Mouse (Mus musculus): ENCODE data around the gene Spen. TPM values are rescaled to one million over a fixed set of nuclear protein-coding genes. Genes with fewer than 3 reads are reported as not detected.
A peak's percentile ranks its signal among the peaks of the same experiment; 100 is the strongest.
"Not testable (repeated sequence)": the region's sequence is repeated elsewhere in the genome, so short reads cannot be mapped to it uniquely, and the experiment has no call there.

The Spen gene
- polyA plus RNA-seq, 1 experiment from 2014 or later: 5.7 TPM

DNA sequence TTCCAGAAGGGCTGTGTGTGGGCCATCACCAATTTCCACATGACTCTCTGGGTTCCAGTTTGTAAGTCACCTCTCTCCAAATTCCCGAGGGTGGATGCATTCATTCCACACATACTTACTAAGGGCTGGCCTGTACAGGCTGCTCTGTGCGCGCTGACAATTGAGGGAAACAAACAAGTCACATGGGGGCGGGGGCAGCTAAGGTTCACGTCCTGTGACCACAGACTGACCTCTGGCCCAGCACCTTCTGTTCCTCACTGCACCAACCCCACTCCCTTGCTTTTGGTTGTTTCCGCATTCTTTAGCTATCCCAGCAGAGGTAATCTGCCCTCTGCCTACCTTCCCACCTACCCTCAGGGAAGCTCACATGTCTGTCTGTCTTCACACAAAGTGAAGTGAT is 31.6 kb upstream of the Spen start:
- H3K9ac ChIP-seq (replicated peaks; ENCODE audit: low read depth): no peak overlapping the region
- WGBS: 42% methylated on average over 6 of the region's 6 CpGs
- no peaks in the 10 kb centered on the region for H3K27me3 ChIP-seq (replicated peaks; ENCODE audit: insufficient read depth, low read length)
- H3K4me1 ChIP-seq (ENCODE audit: insufficient read depth, low read depth, low read length): peaks cover 14% of the 10 kb centered on the region
- H3K4me3 ChIP-seq (ENCODE audit: low read depth, low read length): no peak overlapping the region
- no peaks in the 10 kb centered on the region for H3K9me3 ChIP-seq (ENCODE audit: low read length)
- ATAC-seq: peak; percentile 40
- no peak overlapping the region for H3K4me2 ChIP-seq (replicated peaks; ENCODE audit: low read depth, low read length)
- peak; percentile 82 for DNase-seq (ENCODE audit: low spot score)
- peak; percentile 96 for TF ChIP-seq EP300 (IDR thresholded peaks at IDR 0.05)
- no peak for TF ChIP-seq CTCF (IDR thresholded peaks at IDR 0.05)
- H3K27ac ChIP-seq (ENCODE audit: low read length): 0 out of 2 replicates have a peak overlapping the region, but pooled peaks have one; percentile 7
- H3K36me3 ChIP-seq (ENCODE audit: insufficient read depth, low read length): no peaks in the 10 kb centered on the region

DNA sequence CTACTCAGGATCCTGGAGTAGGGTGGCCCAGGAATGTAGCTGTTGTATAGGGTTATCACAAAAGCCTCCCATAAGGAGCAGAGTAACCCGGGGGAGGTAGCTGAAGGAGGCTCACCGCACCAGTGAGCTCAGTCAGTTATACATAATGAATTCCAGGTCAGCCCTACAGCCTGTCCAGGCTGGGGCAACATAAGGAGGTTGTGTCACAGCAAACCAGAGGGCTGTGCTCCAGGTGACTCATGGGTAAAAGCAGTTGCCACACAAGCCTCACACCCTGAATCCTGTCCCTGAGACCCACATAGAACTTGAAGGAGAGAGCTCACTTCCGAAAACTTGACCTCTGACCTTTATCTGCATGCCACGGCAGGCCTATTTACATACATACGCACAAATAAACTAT is 30.6 kb upstream of the Spen start:
- ATAC-seq (no peak), DNase-seq (ENCODE audit: low spot score) (peak; percentile 42)
- Histone ChIP-seq H3K27ac (ENCODE audit: low read length) (no peak overlapping the region), H3K9me3 (ENCODE audit: low read length) (no peaks in the 10 kb centered on the region), H3K36me3 (ENCODE audit: insufficient read depth, low read length) (no peaks in the 10 kb centered on the region), H3K4me1 (ENCODE audit: insufficient read depth, low read depth, low read length) (peaks cover 8% of the 10 kb centered on the region), H3K9ac (replicated peaks; ENCODE audit: low read depth) (no peak overlapping the region), H3K27me3 (replicated peaks; ENCODE audit: insufficient read depth, low read length) (no peaks in the 10 kb centered on the region), H3K4me2 (replicated peaks; ENCODE audit: low read depth, low read length) (no peak overlapping the region), H3K4me3 (ENCODE audit: low read depth, low read length) (no peak overlapping the region)
- no peak for TF ChIP-seq EP300 (IDR thresholded peaks at IDR 0.05)
- no peak for TF ChIP-seq CTCF (IDR thresholded peaks at IDR 0.05)
- WGBS: 70% methylated on average over 5 of the region's 5 CpGs

DNA sequence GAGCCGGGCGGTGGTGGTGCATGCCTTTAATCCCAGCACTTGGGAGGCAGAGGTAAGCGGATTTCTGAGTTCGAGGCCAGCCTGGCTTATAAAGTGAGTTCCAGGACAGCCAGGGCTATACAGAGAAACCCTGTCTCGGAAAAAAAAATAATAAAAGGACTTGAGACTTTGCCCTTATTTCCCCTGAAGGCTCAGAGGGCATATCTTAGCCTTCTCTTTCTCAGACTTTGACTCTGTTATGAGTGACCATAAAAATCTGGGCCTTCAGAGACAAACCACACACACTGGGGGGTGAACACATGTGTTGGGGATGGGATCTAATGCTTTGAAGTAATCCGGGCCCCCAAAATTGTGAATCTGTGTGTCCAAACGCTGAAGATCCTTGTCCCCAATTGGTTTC is 28.8 kb upstream of the Spen start:
- not testable (repeated sequence) for ATAC-seq; H3K27ac ChIP-seq (ENCODE audit: low read length); DNase-seq (ENCODE audit: low spot score); H3K36me3 ChIP-seq (ENCODE audit: insufficient read depth, low read length); H3K27me3 ChIP-seq (replicated peaks; ENCODE audit: insufficient read depth, low read length); H3K4me3 ChIP-seq (ENCODE audit: low read depth, low read length); H3K4me2 ChIP-seq (replicated peaks; ENCODE audit: low read depth, low read length); H3K9me3 ChIP-seq (ENCODE audit: low read length); H3K9ac ChIP-seq (replicated peaks; ENCODE audit: low read depth); H3K4me1 ChIP-seq (ENCODE audit: insufficient read depth, low read depth, low read length)
- 88% methylated on average over 7 of the region's 7 CpGs for WGBS

DNA sequence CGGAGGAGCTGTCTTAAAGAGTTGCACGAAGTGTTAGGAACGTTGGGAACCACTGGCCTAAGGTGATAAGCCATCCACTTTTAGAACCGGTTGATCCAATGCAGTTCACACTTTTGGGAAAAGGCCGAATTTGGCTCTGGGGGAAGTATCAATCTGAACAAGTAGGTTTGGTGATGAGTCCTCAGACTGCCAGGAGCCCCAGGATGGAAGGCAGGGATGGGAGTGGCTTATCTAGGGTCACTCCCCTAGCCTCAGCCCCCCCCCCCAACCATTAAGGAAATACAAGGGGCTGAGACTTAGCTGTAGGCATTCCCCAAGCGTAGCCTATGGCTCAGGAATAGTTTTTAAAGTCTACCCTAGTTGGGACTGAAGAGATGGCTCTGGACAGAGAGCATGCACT is 27.8 kb upstream of the Spen start:
- Histone ChIP-seq H3K27me3 (replicated peaks; ENCODE audit: insufficient read depth, low read length) (no peaks in the 10 kb centered on the region), H3K27ac (ENCODE audit: low read length) (no peak overlapping the region), H3K4me2 (replicated peaks; ENCODE audit: low read depth, low read length) (no peak overlapping the region), H3K4me3 (ENCODE audit: low read depth, low read length) (no peak overlapping the region), H3K36me3 (ENCODE audit: insufficient read depth, low read length) (no peaks in the 10 kb centered on the region), H3K4me1 (ENCODE audit: insufficient read depth, low read depth, low read length) (no peaks in the 10 kb centered on the region), H3K9ac (replicated peaks; ENCODE audit: low read depth) (no peak overlapping the region), H3K9me3 (ENCODE audit: low read length) (no peaks in the 10 kb centered on the region)
- WGBS: 89% methylated on average over 6 of the region's 6 CpGs
- ATAC-seq (no peak), DNase-seq (ENCODE audit: low spot score) (no peak)
- TF ChIP-seq CTCF (IDR thresholded peaks at IDR 0.05): no peak
- TF ChIP-seq EP300 (IDR thresholded peaks at IDR 0.05): no peak

DNA sequence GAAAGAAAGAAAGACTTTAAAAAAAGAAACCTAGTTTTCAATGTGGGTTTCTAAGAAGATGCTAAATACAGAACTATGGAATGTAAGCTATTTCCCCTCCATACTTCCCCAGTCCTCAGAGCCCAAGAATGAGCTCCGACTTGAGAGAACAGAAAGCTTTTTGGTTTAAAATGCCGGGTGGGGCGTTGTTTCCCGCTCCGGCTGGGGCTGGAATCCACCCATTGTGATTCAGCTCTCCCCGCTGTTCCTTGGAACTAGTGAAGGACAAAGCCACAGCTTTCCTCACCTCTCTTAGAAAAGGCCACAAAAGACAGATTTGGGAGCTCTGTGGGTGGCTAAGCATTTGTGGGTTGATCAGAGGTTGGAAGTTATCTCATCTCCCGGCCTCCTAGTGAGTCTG is 26.9 kb upstream of the Spen start:
- peak; percentile 40 for DNase-seq (ENCODE audit: low spot score)
- Histone ChIP-seq H3K4me3 (ENCODE audit: low read depth, low read length) (no peak overlapping the region), H3K4me1 (ENCODE audit: insufficient read depth, low read depth, low read length) (no peaks in the 10 kb centered on the region), H3K36me3 (ENCODE audit: insufficient read depth, low read length) (no peaks in the 10 kb centered on the region), H3K27me3 (replicated peaks; ENCODE audit: insufficient read depth, low read length) (no peaks in the 10 kb centered on the region), H3K9ac (replicated peaks; ENCODE audit: low read depth) (no peak overlapping the region), H3K27ac (ENCODE audit: low read length) (peak overlapping the region; percentile 80), H3K9me3 (ENCODE audit: low read length) (no peaks in the 10 kb centered on the region), H3K4me2 (replicated peaks; ENCODE audit: low read depth, low read length) (no peak overlapping the region)
- TF ChIP-seq EP300 (IDR thresholded peaks at IDR 0.05): peak; percentile 59
- no peak for TF ChIP-seq CTCF (IDR thresholded peaks at IDR 0.05)
- 31% methylated on average over 7 of the region's 7 CpGs for WGBS
- ATAC-seq: 0 out of 2 replicates have a peak, but pooled peaks have one; percentile 23

DNA sequence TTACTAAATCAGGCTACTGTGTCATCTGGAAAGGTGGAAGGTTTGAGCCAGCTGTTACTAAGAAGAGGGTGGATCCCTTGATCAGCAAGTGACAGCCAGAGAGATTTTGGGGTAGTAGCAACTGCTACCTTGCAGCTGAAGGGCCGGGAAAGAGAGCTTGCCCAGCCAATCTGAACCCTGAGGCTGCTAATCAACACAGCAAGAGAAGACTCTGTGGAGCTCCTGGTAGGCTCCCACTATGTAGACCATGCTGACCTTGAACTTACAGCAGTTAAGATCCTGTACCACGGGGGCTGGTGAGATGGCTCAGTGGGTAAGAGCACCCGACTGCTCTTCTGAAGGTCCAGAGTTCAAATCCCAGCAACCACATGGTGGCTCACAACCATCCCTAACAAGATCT is 26.3 kb upstream of the Spen start:
- Histone ChIP-seq H3K27me3 (replicated peaks; ENCODE audit: insufficient read depth, low read length) (no peaks in the 10 kb centered on the region), H3K4me2 (replicated peaks; ENCODE audit: low read depth, low read length) (no peak overlapping the region), H3K4me1 (ENCODE audit: insufficient read depth, low read depth, low read length) (no peaks in the 10 kb centered on the region), H3K36me3 (ENCODE audit: insufficient read depth, low read length) (no peaks in the 10 kb centered on the region), H3K9me3 (ENCODE audit: low read length) (no peaks in the 10 kb centered on the region), H3K9ac (replicated peaks; ENCODE audit: low read depth) (no peak overlapping the region), H3K4me3 (ENCODE audit: low read depth, low read length) (no peak overlapping the region), H3K27ac (ENCODE audit: low read length) (no peak overlapping the region)
- ATAC-seq (no peak), DNase-seq (ENCODE audit: low spot score) (no peak)
- TF ChIP-seq EP300 (IDR thresholded peaks at IDR 0.05) (no peak), CTCF (IDR thresholded peaks at IDR 0.05) (no peak)
- 69% methylated on average over 3 of the region's 3 CpGs for WGBS

DNA sequence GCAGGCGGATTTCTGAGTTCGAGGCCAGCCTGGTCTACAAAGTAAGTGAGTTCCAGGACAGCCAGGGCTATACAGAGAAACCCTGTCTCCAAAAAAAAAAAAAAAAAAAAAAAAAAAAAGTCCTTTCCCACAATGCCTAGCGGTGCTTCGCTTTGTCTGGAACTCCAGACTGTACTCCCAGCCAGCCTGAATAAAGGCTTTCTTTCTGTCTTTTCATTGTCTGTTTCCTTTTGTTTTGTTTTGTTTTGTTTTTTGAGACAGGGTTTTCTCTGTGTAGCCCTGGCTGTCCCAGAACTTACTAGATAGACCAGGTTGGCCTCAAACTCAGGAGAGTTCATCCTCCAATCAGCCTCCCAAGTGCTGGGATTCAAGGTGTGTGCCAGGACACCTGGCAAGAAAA is 25.8 kb upstream of the Spen start:
- Histone ChIP-seq H3K4me1 (ENCODE audit: insufficient read depth, low read depth, low read length) (no peaks in the 10 kb centered on the region), H3K9me3 (ENCODE audit: low read length) (no peaks in the 10 kb centered on the region), H3K9ac (replicated peaks; ENCODE audit: low read depth) (no peak overlapping the region), H3K4me3 (ENCODE audit: low read depth, low read length) (no peak overlapping the region), H3K27me3 (replicated peaks; ENCODE audit: insufficient read depth, low read length) (no peaks in the 10 kb centered on the region), H3K36me3 (ENCODE audit: insufficient read depth, low read length) (no peaks in the 10 kb centered on the region), H3K4me2 (replicated peaks; ENCODE audit: low read depth, low read length) (no peak overlapping the region), H3K27ac (ENCODE audit: low read length) (no peak overlapping the region)
- ATAC-seq (no peak), DNase-seq (ENCODE audit: low spot score) (no peak)
- 81% methylated on average over 4 of the region's 4 CpGs for WGBS
- TF ChIP-seq CTCF (IDR thresholded peaks at IDR 0.05) (no peak), EP300 (IDR thresholded peaks at IDR 0.05) (no peak)
